Mouse (Mus musculus) heart, postnatal 0 days (tissue): ENCODE data around the gene Mns1.

Source experiments
- CTCF ChIP-seq: IDR thresholded peaks from 2 replicates; pipeline ENCODE4 v1.5.1; 2016; ENCODE audit warnings: antibody characterized with exemption, control low read depth, low read depth
- EP300 ChIP-seq: IDR thresholded peaks from 2 replicates; pipeline ENCODE4 v1.6.1; 2016; ENCODE audit warnings: antibody characterized with exemption, low read depth

DNA sequence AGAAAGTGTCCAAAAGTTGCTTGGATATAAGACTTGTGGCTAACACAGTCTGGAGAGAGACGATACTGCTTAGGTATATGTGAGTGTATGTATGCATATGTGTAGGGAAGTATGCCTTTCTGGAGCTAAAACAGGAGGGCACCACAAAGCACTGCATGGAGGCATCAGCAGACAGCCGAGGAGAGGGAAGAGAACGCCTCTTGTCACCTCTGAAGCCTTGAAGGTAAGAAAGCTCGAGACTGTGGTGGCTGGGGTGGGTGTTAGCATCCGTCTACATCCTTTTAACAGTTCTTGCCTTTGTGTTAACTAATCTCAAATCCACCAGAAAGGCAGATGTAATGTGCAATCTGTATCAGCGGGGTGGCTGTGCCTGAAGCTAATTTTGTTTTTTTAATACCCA is 34.4 kb upstream of the Mns1 start:
- TF ChIP-seq CTCF (no peak), EP300 (no peak)
